Mouse (Mus musculus) thymus, adult 2 months (tissue): Measurements from ENCODE around the gene Gm11492.

Experiments
- CTCF ChIP-seq: fragments of 200-500 bp; IDR thresholded peaks from 2 replicates; pipeline ENCODE4 v1.5.1; 2012; ENCODE audit warnings: mild to moderate bottlenecking, control low read depth, low read length, moderate library complexity, borderline replicate concordance; ENCODE audit not compliant: control insufficient read depth, poor library complexity, insufficient read depth; ENCODE audit errors: extremely low read depth
- POLR2A ChIP-seq: fragments of 200-500 bp; IDR thresholded peaks from 2 replicates; pipeline ENCODE4 v1.6.1; 2012; ENCODE audit warnings: mild to moderate bottlenecking, low read length, control low read depth, moderate library complexity; ENCODE audit not compliant: control insufficient read depth, poor library complexity, insufficient read depth; ENCODE audit errors: extremely low read depth

GRCm38 (mm10) chr11:87584711-87585505 lies 18.5 kb downstream of the Gm11492 start:
- no peak for TF ChIP-seq CTCF
- TF ChIP-seq POLR2A, result no peak
